Mouse (Mus musculus) limb, embryonic 15.5 days (tissue): ENCODE results near the gene Hmcn2. TPM values are rescaled to one million over a fixed set of nuclear protein-coding genes. Genes with fewer than 3 reads are reported as not detected.
A peak's percentile ranks its signal among the peaks of the same experiment; 100 is the strongest.

ENCODE experiments used
- ATAC-seq: fragments of 200-750 bp; cut with Nextera tagmentation; 2 replicates; pipeline ENCODE4 v1.8.0; 2017; ENCODE audit warnings: low read depth, moderate TSS enrichment; ENCODE audit not compliant: insufficient number of reproducible peaks, low FRiP score, low TSS enrichment
- H3K27ac ChIP-seq: fragments of 300-500 bp; sonication (generic); 2 replicates; pipeline ENCODE4 v1.5.1; 2015; ENCODE audit warnings: moderate library complexity, mild to moderate bottlenecking, inconsistent platforms
- H3K27me3 ChIP-seq: fragments of 300-500 bp; sonication (generic); 2 replicates; pipeline ENCODE4 v1.6.1; 2015; ENCODE audit warnings: inconsistent platforms
- H3K36me3 ChIP-seq: fragments of 300-500 bp; sonication (generic); 2 replicates; pipeline ENCODE4 v1.6.1; 2015; ENCODE audit warnings: inconsistent platforms
- H3K4me1 ChIP-seq: fragments of 300-500 bp; sonication (generic); 2 replicates; pipeline ENCODE4 v1.6.1; 2015; ENCODE audit warnings: inconsistent platforms
- H3K4me2 ChIP-seq: fragments of 300-500 bp; sonication (generic); 2 replicates; pipeline ENCODE4 v1.6.1; 2015; ENCODE audit warnings: mild to moderate bottlenecking, inconsistent platforms
- H3K4me3 ChIP-seq: fragments of 300-500 bp; sonication (generic); 2 replicates; pipeline ENCODE4 v1.5.1; 2015; ENCODE audit warnings: mild to moderate bottlenecking, inconsistent platforms
- H3K9ac ChIP-seq: fragments of 300-500 bp; sonication (generic); 2 replicates; pipeline ENCODE4 v1.6.1; 2015; ENCODE audit warnings: inconsistent platforms
- H3K9me3 ChIP-seq: fragments of 300-500 bp; sonication (generic); 2 replicates; pipeline ENCODE4 v1.6.1; 2016; ENCODE audit warnings: inconsistent platforms
- WGBS: fragments of 180-500 bp; shearing (Covaris S2); methylation state at CpG from one replicate; pipeline ENCODE4 v1.1.7; 2015; 5-methylcytosine and 5-hydroxymethylcytosine counted together
- polyA plus RNA-seq: library from polyadenylated mRNA; unstranded; fragments of >200 nt; fragmentation: Nextera tagmentation; extraction: Ambion mirVana; gene quantifications from 2 replicates; pipeline ENCODE4 v1.2.1, GENCODE M21; 2015

The Hmcn2 gene
- polyA plus RNA-seq, 1 experiment from 2014 or later, result 0.32 TPM

- H3K4me1 ChIP-seq, result 0 out of 2 replicates have a peak, but pooled peaks cover 5% of the 10 kb centered on the region
- H3K9me3 ChIP-seq, result no peaks in the 10 kb centered on the region
- H3K36me3 ChIP-seq, result no peaks in the 10 kb centered on the region
- no peaks in the 10 kb centered on the region for H3K27me3 ChIP-seq
- no peak overlapping the region for H3K4me2 ChIP-seq
- no peak for ATAC-seq
- no peak overlapping the region for H3K4me3 ChIP-seq
- no peak overlapping the region for H3K27ac ChIP-seq
- 79% methylated on average over 6 of the region's 6 CpGs for WGBS
- H3K9ac ChIP-seq, result no peak overlapping the region
Measured at GRCm38 (mm10) chr2:31420914-31421313, 106.7 kb downstream of the Hmcn2 start.

GRCm38 (mm10) chr2:31422576-31422975 is 108.4 kb downstream of the Hmcn2 start:
- ATAC-seq, result no peak

DNA sequence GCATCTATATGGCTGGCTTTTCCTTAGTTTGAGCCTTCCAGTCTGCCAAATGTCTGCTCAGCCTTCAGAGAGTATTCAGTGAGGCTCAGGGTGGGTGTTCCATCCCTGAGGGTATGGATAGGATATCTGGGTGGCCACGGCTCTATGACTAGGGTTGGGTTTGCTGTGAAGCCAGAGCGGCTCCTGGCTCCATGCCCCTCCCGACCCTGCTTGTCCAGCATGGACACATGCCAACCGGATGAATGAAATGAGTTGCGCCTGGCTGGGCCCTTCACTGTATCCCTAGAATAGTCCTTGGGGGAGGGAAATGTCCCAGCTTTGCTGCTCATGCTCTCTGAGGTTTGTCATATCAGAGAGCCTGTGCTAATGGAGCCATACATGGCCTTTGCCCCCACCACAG is 117.3 kb downstream of the Hmcn2 start:
- H3K27me3 ChIP-seq, result 0 out of 2 replicates have a peak, but pooled peaks cover 3% of the 10 kb centered on the region
- no peaks in the 10 kb centered on the region for H3K36me3 ChIP-seq
- 76% methylated on average over 5 of the region's 5 CpGs for WGBS
- no peak overlapping the region for H3K4me2 ChIP-seq
- ATAC-seq, result no peak
- no peak overlapping the region for H3K9ac ChIP-seq
- no peak overlapping the region for H3K4me3 ChIP-seq
- H3K4me1 ChIP-seq, result no peaks in the 10 kb centered on the region
- H3K9me3 ChIP-seq, result no peaks in the 10 kb centered on the region
- no peak overlapping the region for H3K27ac ChIP-seq

More at GRCm38 (mm10) chr2:31422576-31422975, 108.4 kb downstream of the Hmcn2 start:
- 58% methylated on average over 6 of the region's 6 CpGs for WGBS
- Histone ChIP-seq H3K27me3 (no peaks in the 10 kb centered on the region), H3K9ac (no peak overlapping the region), H3K4me1 (0 out of 2 replicates have a peak, but pooled peaks cover 5% of the 10 kb centered on the region), H3K4me2 (no peak overlapping the region), H3K27ac (no peak overlapping the region), H3K36me3 (no peaks in the 10 kb centered on the region), H3K9me3 (no peaks in the 10 kb centered on the region), H3K4me3 (no peak overlapping the region)

DNA sequence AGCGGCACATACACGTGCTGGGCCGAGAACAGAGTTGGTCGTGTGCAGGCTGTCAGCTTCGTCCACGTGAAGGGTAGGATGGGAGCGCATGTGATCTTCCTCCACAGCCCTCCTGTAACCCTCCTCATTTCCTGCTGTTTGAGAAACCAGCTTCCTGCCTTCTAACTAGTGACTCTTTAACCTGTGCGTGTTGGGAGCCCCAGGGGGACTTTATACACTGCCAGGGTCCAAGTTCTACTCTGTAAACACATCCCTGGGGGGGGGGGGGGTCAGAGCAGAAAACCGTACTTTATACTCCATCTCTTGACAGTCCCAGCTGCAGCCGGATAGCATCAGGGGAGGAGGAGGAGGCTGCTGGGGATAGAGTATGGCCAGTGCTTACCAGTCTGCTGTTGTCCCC is 120.5 kb downstream of the Hmcn2 start:
- Histone ChIP-seq H3K9me3 (no peaks in the 10 kb centered on the region), H3K9ac (no peak overlapping the region), H3K4me2 (no peak overlapping the region), H3K4me3 (no peak overlapping the region), H3K36me3 (no peaks in the 10 kb centered on the region), H3K4me1 (no peaks in the 10 kb centered on the region), H3K27me3 (no peaks in the 10 kb centered on the region), H3K27ac (no peak overlapping the region)
- 61% methylated on average over 10 of the region's 10 CpGs for whole genome bisulfite sequencing
- ATAC-seq, result no peak

- Histone ChIP-seq H3K27me3 (no peaks in the 10 kb centered on the region), H3K9ac (no peak overlapping the region), H3K9me3 (no peaks in the 10 kb centered on the region), H3K36me3 (no peaks in the 10 kb centered on the region), H3K4me1 (no peaks in the 10 kb centered on the region), H3K4me2 (no peak overlapping the region), H3K27ac (no peak overlapping the region), H3K4me3 (no peak overlapping the region)
- 45% methylated on average over 6 of the region's 6 CpGs for WGBS
- ATAC-seq, result no peak
Measured at GRCm38 (mm10) chr2:31435567-31435966, 121.4 kb downstream of the Hmcn2 start.

DNA sequence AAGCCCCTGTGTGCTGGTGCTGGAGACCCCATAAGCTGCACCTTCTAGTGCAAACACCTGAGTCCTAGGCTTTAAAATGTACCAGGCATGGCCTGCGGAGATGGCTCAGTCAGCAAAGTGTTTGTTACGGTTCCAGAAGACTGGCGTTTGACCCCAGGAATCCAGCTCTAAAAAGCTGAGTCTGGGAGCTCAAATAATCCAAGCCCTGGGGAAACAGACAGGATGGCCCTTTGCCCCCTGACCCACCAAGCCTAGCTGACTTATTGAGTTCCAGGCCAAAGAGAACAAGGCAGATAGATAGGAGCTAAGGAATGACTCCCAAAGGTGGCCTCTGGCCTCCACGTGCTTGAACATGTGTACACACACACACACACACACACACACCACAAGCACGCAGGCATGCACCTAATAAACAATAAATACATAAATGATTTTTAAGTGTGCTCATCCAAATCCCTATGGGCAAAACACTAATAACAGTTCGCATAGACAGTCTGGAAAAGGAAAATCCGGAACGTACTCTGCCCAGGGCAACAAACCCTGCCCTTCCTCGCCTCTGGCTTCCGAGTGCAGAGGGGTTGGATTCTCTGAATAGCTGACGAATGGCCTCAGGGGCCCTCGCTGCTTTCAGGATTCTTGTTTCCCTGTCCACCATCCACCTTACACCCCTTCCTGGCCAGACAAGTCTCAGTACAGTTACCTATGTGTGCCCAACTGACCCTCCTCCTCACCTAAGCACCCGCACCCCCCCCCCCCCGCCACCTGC is 123.4 kb downstream of the Hmcn2 start:
- H3K27me3 ChIP-seq, result no peaks in the 10 kb centered on the region
- no peak overlapping the region for H3K27ac ChIP-seq
- ATAC-seq, result no peak
- H3K4me3 ChIP-seq, result no peak overlapping the region
- H3K9me3 ChIP-seq, result no peaks in the 10 kb centered on the region
- H3K9ac ChIP-seq, result no peak overlapping the region
- H3K4me2 ChIP-seq, result no peak overlapping the region
- no peaks in the 10 kb centered on the region for H3K36me3 ChIP-seq
- WGBS, result 61% methylated on average over 14 of the region's 14 CpGs
- peaks cover 5% of the 10 kb centered on the region for H3K4me1 ChIP-seq

DNA sequence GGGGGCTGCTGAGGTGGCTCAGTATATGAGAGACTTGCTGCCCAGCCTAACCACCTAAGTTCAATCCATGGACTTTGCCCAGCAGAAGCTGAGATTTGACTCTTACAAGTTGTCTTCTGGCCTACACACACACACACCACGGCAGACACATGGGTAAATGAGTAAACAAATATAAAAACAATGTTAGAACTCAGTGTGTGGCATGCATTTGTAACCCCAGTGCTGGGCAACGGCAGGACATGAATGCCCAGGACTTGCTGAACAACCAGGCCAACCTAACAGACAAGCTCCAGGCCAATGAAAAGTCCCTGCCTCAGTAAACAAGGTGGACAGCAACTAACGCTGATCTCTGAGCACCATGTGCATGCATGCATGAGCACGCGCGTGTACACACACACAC is 125.4 kb downstream of the Hmcn2 start:
- ATAC-seq, result no peak
- H3K4me1 ChIP-seq, result peaks cover 11% of the 10 kb centered on the region
- no peaks in the 10 kb centered on the region for H3K36me3 ChIP-seq
- no peak overlapping the region for H3K27ac ChIP-seq
- no peak overlapping the region for H3K4me2 ChIP-seq
- 85% methylated on average over 6 of the region's 6 CpGs for whole genome bisulfite sequencing
- no peak overlapping the region for H3K9ac ChIP-seq
- H3K4me3 ChIP-seq, result no peak overlapping the region
- H3K9me3 ChIP-seq, result no peaks in the 10 kb centered on the region
- no peaks in the 10 kb centered on the region for H3K27me3 ChIP-seq

DNA sequence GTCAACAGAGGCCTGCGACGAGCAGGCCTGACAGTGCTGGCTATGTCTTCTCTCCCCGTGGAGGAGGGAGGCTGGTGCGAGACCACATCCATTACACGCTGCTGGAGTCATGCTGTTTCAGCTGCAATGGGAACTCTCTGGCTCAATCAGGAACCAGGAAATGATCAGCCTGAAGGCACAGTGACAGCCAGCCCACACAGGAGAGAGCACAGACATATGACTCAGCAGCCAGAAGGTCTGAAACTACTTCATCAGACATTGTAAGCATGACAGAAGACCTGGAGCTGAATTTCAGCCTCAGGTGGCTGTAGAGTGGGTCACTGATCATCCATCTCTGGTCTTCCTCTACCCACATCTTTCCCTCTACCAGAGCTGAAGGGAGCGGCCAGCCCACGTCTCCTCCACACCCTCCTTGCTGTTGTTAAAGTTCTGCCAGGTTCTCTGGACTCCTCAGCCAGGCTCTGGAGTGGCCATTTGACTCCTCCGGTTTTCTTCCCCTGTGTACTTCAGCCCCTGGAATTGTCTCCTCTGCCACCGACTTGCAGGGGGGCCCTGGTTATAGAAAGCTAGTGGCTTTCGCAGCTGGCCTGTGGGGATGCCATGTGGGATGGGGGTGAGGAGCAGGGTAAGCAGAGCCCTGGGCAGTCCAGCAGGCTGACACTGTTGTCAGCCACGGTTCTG is 128.4 kb downstream of the Hmcn2 start:
- Histone ChIP-seq H3K4me3 (no peak overlapping the region), H3K4me2 (no peak overlapping the region), H3K36me3 (no peaks in the 10 kb centered on the region), H3K27me3 (no peaks in the 10 kb centered on the region), H3K9ac (no peak overlapping the region), H3K27ac (no peak overlapping the region), H3K4me1 (peaks cover 15% of the 10 kb centered on the region), H3K9me3 (no peaks in the 10 kb centered on the region)
- ATAC-seq, result 0 out of 2 replicates have a peak, but pooled peaks have one; percentile 35
- WGBS, result 36% methylated on average over 11 of the region's 11 CpGs

DNA sequence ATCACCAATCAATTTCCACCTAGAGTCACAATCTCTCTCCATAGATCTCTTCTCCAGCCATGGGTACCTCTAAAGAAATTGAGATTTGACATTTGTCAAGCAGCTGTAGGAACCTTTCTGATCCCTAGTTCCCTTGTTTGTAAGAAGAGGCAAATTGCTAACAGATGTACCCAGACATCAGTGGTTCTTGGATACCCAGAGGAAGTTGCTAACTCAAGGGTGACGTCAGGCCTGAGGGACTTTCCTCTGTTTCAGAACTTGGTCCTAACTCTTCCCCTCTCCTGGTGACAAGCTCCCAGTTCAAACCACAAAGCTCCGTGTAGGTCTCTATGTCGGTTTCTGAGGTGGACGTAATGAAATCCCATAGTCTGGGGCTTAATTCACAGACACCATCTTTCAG is 131.8 kb downstream of the Hmcn2 start:
- no peak overlapping the region for H3K4me3 ChIP-seq
- H3K4me2 ChIP-seq, result no peak overlapping the region
- no peak overlapping the region for H3K9ac ChIP-seq
- no peaks in the 10 kb centered on the region for H3K9me3 ChIP-seq
- no peak for ATAC-seq
- H3K4me1 ChIP-seq, result peaks cover 34% of the 10 kb centered on the region
- no peaks in the 10 kb centered on the region for H3K27me3 ChIP-seq
- WGBS, result 59% methylated on average over 4 of the region's 4 CpGs
- H3K36me3 ChIP-seq, result no peaks in the 10 kb centered on the region
- H3K27ac ChIP-seq, result no peak overlapping the region

- ATAC-seq, result no peak
- Histone ChIP-seq H3K36me3 (no peaks in the 10 kb centered on the region), H3K27me3 (no peaks in the 10 kb centered on the region), H3K9ac (no peak overlapping the region), H3K4me3 (no peak overlapping the region), H3K27ac (no peak overlapping the region), H3K4me2 (no peak overlapping the region), H3K9me3 (no peaks in the 10 kb centered on the region), H3K4me1 (peaks cover 34% of the 10 kb centered on the region)
- 58% methylated on average over 4 of the region's 4 CpGs for WGBS
Measured at GRCm38 (mm10) chr2:31446456-31446855, 132.2 kb downstream of the Hmcn2 start.

DNA sequence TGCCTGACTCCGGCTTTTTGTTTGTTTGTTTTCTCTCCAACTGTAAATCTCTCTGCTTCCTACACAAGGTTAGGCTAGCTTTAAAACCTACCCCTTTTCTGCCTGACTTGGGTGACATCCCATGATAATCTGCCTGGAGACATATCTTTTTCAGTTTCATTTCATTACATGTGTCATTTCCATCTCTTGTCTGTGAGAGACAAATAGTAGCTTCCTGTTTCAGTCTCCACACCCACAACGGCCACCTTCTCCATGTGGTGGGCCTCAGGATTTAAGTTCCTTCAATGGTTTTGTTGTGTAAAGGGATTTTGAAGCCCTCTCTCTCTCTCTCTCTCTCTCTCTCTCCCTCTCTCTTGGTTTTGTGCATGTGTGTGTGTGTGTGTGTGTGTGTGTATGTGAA is 133.3 kb downstream of the Hmcn2 start:
- no peaks in the 10 kb centered on the region for H3K9me3 ChIP-seq
- H3K27ac ChIP-seq, result no peak overlapping the region
- peaks cover 30% of the 10 kb centered on the region for H3K4me1 ChIP-seq
- no peak overlapping the region for H3K4me2 ChIP-seq
- 76% methylated on average over 2 of the region's 2 CpGs for WGBS
- no peaks in the 10 kb centered on the region for H3K27me3 ChIP-seq
- no peak overlapping the region for H3K9ac ChIP-seq
- ATAC-seq, result no peak
- H3K4me3 ChIP-seq, result no peak overlapping the region
- no peaks in the 10 kb centered on the region for H3K36me3 ChIP-seq

DNA sequence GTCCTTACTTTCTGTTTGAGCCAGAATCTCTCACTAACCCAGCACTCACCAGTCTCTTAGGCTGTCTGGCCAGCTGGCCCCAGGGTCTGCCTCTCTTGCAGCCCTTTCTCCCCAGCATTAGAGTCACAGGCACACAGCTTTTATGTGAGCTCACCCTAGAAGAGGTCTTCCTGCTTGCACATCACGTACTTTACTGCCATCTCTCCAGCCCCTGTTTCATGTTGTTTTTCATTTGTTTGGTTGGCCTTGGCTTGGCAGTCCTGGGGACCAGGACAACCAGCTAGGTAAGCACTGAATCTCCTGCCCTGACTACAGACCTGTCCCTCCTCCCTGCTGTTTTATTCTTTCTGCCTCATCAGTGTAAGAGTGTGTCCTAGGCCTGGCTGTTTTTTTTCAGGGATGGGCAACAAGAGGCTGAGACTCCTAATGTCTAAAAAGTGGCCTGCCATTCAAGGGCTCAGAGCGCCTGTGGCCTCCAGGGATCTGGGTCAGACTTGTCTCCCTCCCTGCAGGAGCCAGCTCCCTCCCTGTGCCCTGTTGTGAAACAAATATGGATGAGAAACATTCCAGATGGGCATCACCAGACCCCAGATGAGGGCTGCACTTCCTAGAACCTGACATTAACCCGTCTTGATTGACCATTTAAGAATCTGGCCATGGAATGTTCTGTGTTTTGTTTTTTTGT is 134.7 kb downstream of the Hmcn2 start:
- no peak overlapping the region for H3K9ac ChIP-seq
- peaks cover 30% of the 10 kb centered on the region for H3K4me1 ChIP-seq
- 41% methylated on average over 3 of the region's 3 CpGs for WGBS
- H3K36me3 ChIP-seq, result no peaks in the 10 kb centered on the region
- no peak for ATAC-seq
- no peak overlapping the region for H3K4me3 ChIP-seq
- H3K27me3 ChIP-seq, result no peaks in the 10 kb centered on the region
- H3K27ac ChIP-seq, result peak overlapping the region; percentile 38; the same call in 1 of the 2 replicates
- no peaks in the 10 kb centered on the region for H3K9me3 ChIP-seq
- no peak overlapping the region for H3K4me2 ChIP-seq
